Mouse (Mus musculus): ENCODE data around the gene Ces2f.

DNA sequence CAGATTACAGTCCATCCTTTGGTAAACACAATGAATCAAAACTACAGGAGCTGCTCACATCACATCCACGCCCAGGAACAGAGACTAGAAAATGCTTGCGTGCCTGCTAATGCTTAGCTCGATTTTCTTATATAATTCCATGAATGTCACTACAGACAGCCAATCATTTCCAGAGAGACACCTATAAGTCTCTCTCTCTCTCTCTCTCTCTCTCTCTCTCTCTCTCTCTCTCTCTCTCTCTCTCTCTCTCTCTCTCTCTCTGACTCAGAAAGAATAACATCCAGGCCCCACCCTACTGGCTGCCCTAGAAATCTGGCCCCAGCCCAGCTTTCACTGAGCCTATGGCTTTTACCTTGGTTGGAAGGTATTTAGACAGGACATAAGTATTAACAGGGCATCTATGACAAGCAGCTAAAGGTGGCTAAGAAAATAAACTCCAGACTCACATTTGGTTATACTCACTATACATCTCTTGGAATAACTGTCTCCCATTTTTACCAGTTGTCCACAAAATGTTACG, 16.3 kb downstream of the Ces2f start:
- no peak for TF ChIP-seq POLR2A (IDR thresholded peaks at IDR 0.05; ENCODE audit: insufficient read depth, low read depth, low read length)
- no peak for TF ChIP-seq CTCF (IDR thresholded peaks at IDR 0.05; ENCODE audit: insufficient read depth, low read depth, low read length)

Data from olfactory bulb, adult 2 months (tissue).